Comparison of ENCODE assay signal across 11 mouse cellular contexts in the genomic region with DNA sequence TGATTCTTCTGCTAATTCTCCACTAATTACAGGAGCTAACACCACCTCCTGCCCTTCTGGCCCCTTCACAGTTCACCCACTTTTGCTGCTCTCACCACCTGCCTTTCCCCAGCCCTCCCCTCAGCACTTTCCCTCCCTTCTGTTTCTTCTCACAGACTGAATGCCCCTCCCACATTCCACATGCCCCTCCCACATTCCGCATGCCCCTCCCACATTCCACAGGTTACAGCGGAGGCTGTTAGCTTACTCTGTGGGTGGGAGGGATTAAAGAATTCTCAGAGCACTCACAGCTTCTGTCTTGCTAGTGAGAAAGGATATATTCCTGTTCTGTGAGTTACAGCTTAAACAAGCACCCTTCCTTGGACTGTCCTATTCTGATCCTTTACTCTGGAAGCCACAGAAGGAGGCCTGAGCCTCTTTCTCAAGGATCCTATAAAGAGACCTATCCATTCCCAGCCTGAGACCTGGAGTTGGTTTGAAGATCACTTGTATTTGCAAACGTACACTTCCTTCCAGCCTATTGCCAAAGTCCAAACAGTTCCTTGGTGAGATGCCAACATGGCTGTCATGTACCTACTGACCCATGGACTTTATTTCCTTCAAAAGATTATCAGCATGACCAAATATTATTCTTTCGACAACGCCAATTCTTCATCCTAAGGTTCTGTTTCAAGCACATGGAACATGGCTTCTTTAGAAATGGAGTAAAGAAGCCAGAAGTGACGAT. TPM values are rescaled to one million over a fixed set of nuclear protein-coding genes. Genes with fewer than 3 reads are reported as not detected.
A peak's percentile ranks its signal among the peaks of the same experiment; 100 is the strongest.
DNase-seq lines count a peak whose midpoint lies in the region; ATAC-seq lines count a peak whose summit lies in the region.
"Had no signal": no experiment of that assay in that cellular context is flagged by ENCODE, and none has a peak within 500 bp of the region (broad histone marks: within the 10 kb centered on the region; RNA-seq: fewer than 3 reads in every experiment).

No protein-coding gene starts in this region.

- ATAC-seq in midbrain, embryonic 11.5 days (ENCODE audit: low FRiP score): no peak
- ATAC-seq in midbrain, embryonic 15.5 days (replicated peaks): no peak
- ATAC-seq in kidney, embryonic 14.5 days (ENCODE audit: low FRiP score, low TSS enrichment): 0 out of 2 replicates have a peak, but pooled peaks have one; percentile 55
- ATAC-seq in megakaryocyte-erythroid progenitor cell, adult 5-6 weeks (replicated peaks; ENCODE audit: low FRiP score, low TSS enrichment, poor library complexity, severe bottlenecking): no peak
- no peak for ATAC-seq in monocyte, adult 5-6 weeks (replicated peaks; ENCODE audit: insufficient number of reproducible peaks, low FRiP score, low TSS enrichment, poor library complexity, severe bottlenecking)

- H3K4me2 ChIP-seq in midbrain, embryonic 11.5 days: no peak overlapping the region
- no peak overlapping the region for H3K4me2 ChIP-seq in midbrain, embryonic 15.5 days
- no peak overlapping the region for H3K4me2 ChIP-seq in kidney, embryonic 14.5 days (replicated peaks; ENCODE audit: low read depth, low read length)

- WGBS in midbrain, embryonic 11.5 days: 55% methylated on average over 6 of the region's 6 CpGs
- 58% methylated on average over 6 of the region's 6 CpGs for WGBS in midbrain, embryonic 15.5 days
- WGBS in embryonic facial prominence, embryonic 10.5 days: 59% methylated on average over 6 of the region's 6 CpGs
- WGBS in kidney, embryonic 14.5 days: 59% methylated on average over 6 of the region's 6 CpGs

- H3K9me3 ChIP-seq in midbrain, embryonic 11.5 days (ENCODE audit: control insufficient read depth, low read length): no peaks in the 10 kb centered on the region
- no peaks in the 10 kb centered on the region for H3K9me3 ChIP-seq in midbrain, embryonic 15.5 days
- no peaks in the 10 kb centered on the region for H3K9me3 ChIP-seq in embryonic facial prominence, embryonic 10.5 days
- H3K9me3 ChIP-seq in kidney, embryonic 14.5 days (ENCODE audit: control insufficient read depth, low read length): no peaks in the 10 kb centered on the region

- no peak overlapping the region for H3K4me3 ChIP-seq in midbrain, embryonic 11.5 days (ENCODE audit: low read depth, low read length)
- no peak overlapping the region for H3K4me3 ChIP-seq in midbrain, embryonic 15.5 days
- H3K4me3 ChIP-seq in embryonic facial prominence, embryonic 10.5 days: no peak overlapping the region
- H3K4me3 ChIP-seq in kidney, embryonic 14.5 days (ENCODE audit: low read length): no peak overlapping the region

- peak; percentile 76 for DNase-seq in midbrain, embryonic 11.5 days (ENCODE audit: low spot score, missing footprints)
- DNase-seq in embryonic facial prominence, embryonic 10.5 days (ENCODE audit: low spot score): peak; percentile 48
- DNase-seq in lung, postnatal 4 days: peak; percentile 77 to 78
- DNase-seq in cerebellum, adult 18-20 months: no peak
- DNase-seq: cerebellum, adult 9-11 months; gastrocnemius, postnatal 25 days had no signal

- no peak overlapping the region for H3K9ac ChIP-seq in midbrain, embryonic 11.5 days (ENCODE audit: low read length)
- no peak overlapping the region for H3K9ac ChIP-seq in midbrain, embryonic 15.5 days
- no peak overlapping the region for H3K9ac ChIP-seq in kidney, embryonic 14.5 days (ENCODE audit: low read depth, low read length)

- no peaks in the 10 kb centered on the region for H3K4me1 ChIP-seq in midbrain, embryonic 11.5 days (ENCODE audit: control insufficient read depth, insufficient read depth, low read length)
- no peaks in the 10 kb centered on the region for H3K4me1 ChIP-seq in midbrain, embryonic 15.5 days
- H3K4me1 ChIP-seq in embryonic facial prominence, embryonic 10.5 days: peaks cover 2% of the 10 kb centered on the region; the same call in 1 of the 2 replicates
- no peaks in the 10 kb centered on the region for H3K4me1 ChIP-seq in kidney, embryonic 14.5 days (ENCODE audit: control insufficient read depth, insufficient read depth, low read length)

- no peak overlapping the region for H3K27ac ChIP-seq in midbrain, embryonic 11.5 days (ENCODE audit: low read depth, low read length)
- H3K27ac ChIP-seq in midbrain, embryonic 15.5 days: no peak overlapping the region
- no peak overlapping the region for H3K27ac ChIP-seq in embryonic facial prominence, embryonic 10.5 days (replicated peaks)
- H3K27ac ChIP-seq in kidney, embryonic 14.5 days (ENCODE audit: low read depth, low read length): no peak overlapping the region
- H3K27ac ChIP-seq: macrophage had no signal

- H3K36me3 ChIP-seq in midbrain, embryonic 11.5 days (ENCODE audit: control insufficient read depth, insufficient read depth, low read length): no peaks in the 10 kb centered on the region
- H3K36me3 ChIP-seq in midbrain, embryonic 15.5 days (replicated peaks): no peaks in the 10 kb centered on the region
- no peaks in the 10 kb centered on the region for H3K36me3 ChIP-seq in embryonic facial prominence, embryonic 10.5 days (replicated peaks)
- no peaks in the 10 kb centered on the region for H3K36me3 ChIP-seq in kidney, embryonic 14.5 days (ENCODE audit: control insufficient read depth, insufficient read depth, low read length)

- H3K27me3 ChIP-seq in midbrain, embryonic 11.5 days (ENCODE audit: control insufficient read depth, insufficient read depth, low read length): no peaks in the 10 kb centered on the region
- H3K27me3 ChIP-seq in midbrain, embryonic 15.5 days (replicated peaks): 0 out of 2 replicates have a peak, but pooled peaks cover 5% of the 10 kb centered on the region
- peaks cover 20% of the 10 kb centered on the region for H3K27me3 ChIP-seq in embryonic facial prominence, embryonic 10.5 days (replicated peaks; ENCODE audit: low read depth, poor library complexity, severe bottlenecking)
- no peaks in the 10 kb centered on the region for H3K27me3 ChIP-seq in kidney, embryonic 14.5 days (ENCODE audit: control insufficient read depth, insufficient read depth, low read length)

RNA-seq across cellular contexts. Expression of a gene that starts 6.7 kb away (rescaled TPM):
- polyA plus RNA-seq in midbrain, embryonic 11.5 days (2014; fragmentation: Nextera tagmentation; extraction: Ambion mirVana): 0.05 and 0.10 TPM in 2 replicates
- polyA plus RNA-seq in midbrain, embryonic 15.5 days (2015; fragmentation: Nextera tagmentation; extraction: Ambion mirVana): 0.56 and 0.65 TPM in 2 replicates
- polyA plus RNA-seq in embryonic facial prominence, embryonic 10.5 days (2016; fragmentation: Nextera tagmentation; extraction: Ambion mirVana): 0.11 and 0.12 TPM in 2 replicates
- polyA plus RNA-seq in kidney, embryonic 14.5 days (2014; fragmentation: Nextera tagmentation; extraction: Ambion mirVana): 0.41 and 0.70 TPM in 2 replicates
- total RNA-seq in megakaryocyte-erythroid progenitor cell, adult 5-6 weeks (2014; fragmentation: Nextera tagmentation): 0.20 TPM in 1 of 2 replicates, not detected in the other
- total RNA-seq in megakaryocyte-erythroid progenitor cell, adult 5-6 weeks (2017): 0.52 TPM in 1 of 2 replicates, not detected in the other
- total RNA-seq in monocyte, adult 5-6 weeks (2017): not detected in 3 replicates

Comparison
In these comparisons a context has a peak if more than half of its experiments do, and no peak if none do; other contexts are left out.
1. DNase-seq: peak in midbrain, embryonic 11.5 days (single experiment), embryonic facial prominence, embryonic 10.5 days (single experiment) and lung, postnatal 4 days (2 of 2); none in cerebellum, adult 18-20 months (0 of 2).